Mouse (Mus musculus) gastrocnemius, postnatal 25 days (tissue): ENCODE measurements around the gene Cox10. TPM values are rescaled to one million over a fixed set of nuclear protein-coding genes. Genes with fewer than 3 reads are reported as not detected.

Source experiments
- DNase-seq: peaks from one replicate; pipeline ENCODE4 v3.0.0; 2022
- total RNA-seq, 2 experiments: library from RNA; stranded (reverse); gene quantifications; 1 replicate in 1 of 2; 2 replicates in 1 of 2; pipeline ENCODE4 v1.2.3; 2021

Cox10 gene
- total RNA-seq, 2 experiments from 2014 or later, result 38.0 to 42.0 TPM

- DNase-seq, result no peak
Measured at GRCm38 (mm10) chr11:64000200-64000794, 79.0 kb downstream of the Cox10 start.

GRCm38 (mm10) chr11:63999431-63999830 lies 79.8 kb downstream of the Cox10 start:
- DNase-seq, result no peak

DNA sequence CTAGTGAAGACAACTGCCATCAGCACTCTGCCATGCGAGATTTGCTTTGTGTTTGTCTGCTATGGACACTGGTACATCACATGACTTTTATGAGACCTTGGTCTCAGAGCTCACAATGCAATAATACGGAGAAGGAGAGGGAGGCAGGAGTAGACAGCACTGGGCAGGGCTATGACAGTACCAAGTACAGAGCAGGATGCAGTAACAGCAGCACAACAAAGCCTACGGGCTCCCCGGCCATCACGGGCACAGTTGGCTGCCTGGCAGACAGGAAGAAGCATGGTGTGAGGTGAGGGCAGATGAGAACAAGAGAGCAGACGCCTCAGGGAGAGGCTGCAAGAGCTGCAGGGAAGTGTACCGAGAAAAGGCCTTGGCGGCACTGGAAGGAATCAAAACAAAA lies 87.3 kb downstream of the Cox10 start:
- no peak for DNase-seq

- DNase-seq, result no peak
Measured at GRCm38 (mm10) chr11:63990759-63991158, 88.5 kb downstream of the Cox10 start.

DNA sequence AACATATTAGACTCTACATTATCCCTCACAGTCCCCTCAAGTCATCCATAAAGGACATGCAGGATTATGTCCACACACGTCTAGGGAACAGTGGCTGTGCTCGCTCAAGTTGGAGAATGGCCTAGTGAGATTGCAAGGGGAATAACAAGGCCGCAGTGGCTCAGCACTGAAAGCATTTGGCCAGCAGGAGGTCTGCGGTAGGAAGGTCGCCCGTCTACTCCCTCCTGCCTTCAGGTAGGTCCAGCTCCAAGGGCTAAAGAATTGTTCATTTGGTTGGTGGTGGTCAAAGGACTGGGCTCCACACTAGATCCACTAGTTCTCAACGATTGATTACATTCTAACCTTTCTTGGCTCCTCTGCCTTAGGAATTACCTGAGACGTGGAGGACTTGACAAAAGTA lies 89.0 kb downstream of the Cox10 start:
- no peak for DNase-seq

DNA sequence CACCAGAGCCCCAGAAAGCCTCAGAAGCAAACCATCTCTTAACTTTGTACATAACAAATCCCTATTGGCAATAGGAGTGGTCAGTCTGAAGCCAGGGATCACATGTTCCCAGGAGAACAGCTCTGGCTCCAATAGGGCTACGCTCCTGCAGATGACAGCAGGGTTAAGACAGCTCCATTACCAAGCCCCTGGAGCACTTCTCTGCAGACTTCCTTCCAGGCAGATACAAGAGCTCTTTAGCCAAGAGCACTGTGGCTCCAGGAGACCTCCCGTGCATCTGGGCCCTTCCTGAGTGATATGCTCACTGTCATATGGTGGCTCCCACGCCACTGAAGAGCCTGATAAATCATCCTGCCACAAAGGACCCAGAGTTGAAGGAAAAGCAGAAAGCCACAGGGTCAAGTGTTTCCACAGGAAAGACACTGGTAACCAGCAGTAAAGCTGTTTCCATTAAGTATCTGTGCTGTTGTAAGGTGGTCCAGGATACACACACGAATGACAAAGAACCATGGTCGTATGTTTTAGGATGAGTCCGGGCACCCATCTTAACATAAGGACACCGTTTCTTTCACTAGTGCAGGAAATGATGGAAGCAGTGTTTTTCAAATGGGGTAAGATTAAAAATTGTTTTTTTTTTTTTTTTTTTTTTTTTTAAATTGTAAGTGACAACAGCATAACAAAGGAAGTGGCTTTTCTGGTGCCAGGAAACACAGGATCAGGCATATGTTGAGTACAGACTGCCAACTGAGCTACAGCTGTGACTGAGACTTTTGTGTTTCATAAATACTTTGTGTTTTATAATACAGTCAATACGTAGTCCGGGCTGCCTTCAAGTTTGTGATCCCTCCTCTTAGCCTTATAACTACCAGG lies 90.0 kb downstream of the Cox10 start:
- no peak for DNase-seq

GRCm38 (mm10) chr11:63988031-63988665 lies 91.1 kb downstream of the Cox10 start:
- DNase-seq, result no peak

DNA sequence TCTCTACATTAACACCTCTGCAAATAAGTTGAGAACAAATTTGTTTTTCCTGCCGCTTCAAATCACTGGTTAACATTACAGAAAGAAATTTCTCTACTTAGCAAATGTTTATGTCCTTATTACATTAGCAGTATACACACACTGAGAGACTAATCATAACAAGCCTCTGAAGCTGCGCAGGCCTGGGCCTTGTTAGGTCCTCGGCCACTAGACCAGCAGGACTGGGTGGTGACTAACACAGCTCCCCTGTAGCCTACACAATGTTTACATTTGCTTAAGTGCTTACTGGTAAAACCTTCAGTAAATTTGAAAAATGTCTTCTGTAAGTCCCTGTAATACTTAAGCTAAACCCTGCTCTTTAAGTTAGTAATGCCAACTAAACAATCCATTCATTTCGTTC lies 92.6 kb downstream of the Cox10 start:
- no peak for DNase-seq

DNA sequence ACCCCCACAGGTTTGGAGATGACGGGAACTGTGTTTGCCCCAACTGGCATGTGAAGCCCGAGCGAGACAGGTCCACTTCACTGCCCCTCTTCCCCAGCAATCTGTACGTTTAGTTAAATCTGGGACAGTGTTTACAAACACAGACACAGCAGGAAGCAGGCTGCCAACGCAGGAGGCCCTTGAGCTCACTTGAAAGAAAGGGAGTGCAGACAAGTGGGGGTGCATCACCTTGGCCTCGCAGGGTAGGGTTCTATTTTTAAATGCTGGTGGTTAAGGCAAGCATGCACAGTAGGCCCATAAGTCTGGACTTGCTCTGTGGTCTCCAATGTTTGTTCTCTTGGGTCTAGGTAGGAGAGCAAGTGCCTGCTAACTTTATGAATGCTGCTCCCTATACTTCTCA lies 93.8 kb downstream of the Cox10 start:
- DNase-seq, result no peak

- no peak for DNase-seq
Measured at GRCm38 (mm10) chr11:63984622-63985168, 94.6 kb downstream of the Cox10 start.

DNA sequence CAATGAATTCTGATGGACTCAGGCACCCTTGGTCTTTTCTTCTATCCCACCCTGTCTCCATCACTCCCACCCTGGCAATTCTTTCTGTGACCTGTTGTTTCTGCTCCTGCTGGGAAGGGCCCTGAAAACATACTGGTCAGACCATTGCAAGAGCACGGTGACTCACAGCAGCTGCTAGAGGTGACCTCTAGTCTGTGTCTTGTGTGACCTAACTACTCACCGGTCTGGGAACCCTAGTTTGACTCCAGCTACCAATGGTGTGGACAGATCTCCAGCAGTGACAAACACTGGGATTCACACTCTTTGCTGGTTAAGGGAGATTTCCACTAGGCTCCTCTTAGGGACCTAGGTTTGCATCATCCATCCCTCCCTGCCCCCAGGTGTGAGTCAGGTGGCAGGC lies 101.5 kb downstream of the Cox10 start:
- no peak for DNase-seq

GRCm38 (mm10) chr11:63976775-63977174 lies 102.5 kb downstream of the Cox10 start:
- DNase-seq, result no peak

DNA sequence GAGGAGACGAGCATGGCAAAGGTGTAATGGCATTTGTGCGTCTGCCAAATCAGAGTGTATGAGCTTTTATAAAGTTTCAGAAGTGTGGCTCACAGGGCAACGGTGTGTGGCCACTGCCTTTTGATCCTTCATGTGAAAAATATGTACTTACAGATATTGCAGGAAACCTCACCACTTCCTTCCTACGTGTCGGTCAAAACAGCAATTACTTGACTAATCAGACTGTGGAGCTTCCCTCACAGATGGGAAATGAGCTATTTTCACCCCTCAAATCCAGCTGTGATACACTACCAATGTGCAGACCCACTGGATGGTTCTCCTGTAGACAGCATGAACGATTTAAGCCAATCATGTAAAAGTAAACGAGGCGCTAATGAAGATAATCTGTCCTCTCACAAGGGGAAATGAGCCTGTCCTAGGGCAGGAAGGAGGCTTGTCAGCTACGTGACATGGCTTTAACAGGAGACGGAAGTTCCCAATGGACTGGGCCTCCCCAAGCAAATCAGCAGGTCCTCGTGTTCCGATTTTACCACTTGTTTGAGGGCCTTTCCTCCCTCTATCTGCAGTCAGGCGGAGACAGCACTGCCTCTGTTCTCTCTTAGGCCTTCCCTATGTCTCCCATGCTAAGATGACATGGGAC lies 103.9 kb downstream of the Cox10 start:
- no peak for DNase-seq

GRCm38 (mm10) chr11:63973973-63974372 lies 105.3 kb downstream of the Cox10 start:
- DNase-seq, result no peak

DNA sequence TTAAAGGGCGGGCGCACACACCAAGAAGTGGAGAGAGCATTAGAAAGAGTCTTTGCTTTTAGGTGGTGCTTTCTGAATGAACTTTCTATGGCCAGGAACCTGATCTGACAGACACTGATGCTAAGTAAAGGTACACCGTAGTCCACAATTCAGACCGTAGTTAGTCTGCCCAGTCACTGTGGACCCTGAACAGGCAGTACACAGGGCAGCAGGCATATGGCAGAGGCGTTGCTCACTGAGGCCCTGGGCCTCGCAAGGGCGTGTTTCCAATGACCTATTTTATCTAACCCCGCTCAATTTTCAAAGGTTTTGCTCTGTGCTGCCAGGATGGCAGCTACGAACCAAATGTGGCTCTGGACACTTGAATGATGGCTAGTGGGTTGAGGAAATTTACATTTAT lies 107.8 kb downstream of the Cox10 start:
- no peak for DNase-seq

- no peak for DNase-seq
Measured at GRCm38 (mm10) chr11:63970818-63971217, 108.5 kb downstream of the Cox10 start.

DNA sequence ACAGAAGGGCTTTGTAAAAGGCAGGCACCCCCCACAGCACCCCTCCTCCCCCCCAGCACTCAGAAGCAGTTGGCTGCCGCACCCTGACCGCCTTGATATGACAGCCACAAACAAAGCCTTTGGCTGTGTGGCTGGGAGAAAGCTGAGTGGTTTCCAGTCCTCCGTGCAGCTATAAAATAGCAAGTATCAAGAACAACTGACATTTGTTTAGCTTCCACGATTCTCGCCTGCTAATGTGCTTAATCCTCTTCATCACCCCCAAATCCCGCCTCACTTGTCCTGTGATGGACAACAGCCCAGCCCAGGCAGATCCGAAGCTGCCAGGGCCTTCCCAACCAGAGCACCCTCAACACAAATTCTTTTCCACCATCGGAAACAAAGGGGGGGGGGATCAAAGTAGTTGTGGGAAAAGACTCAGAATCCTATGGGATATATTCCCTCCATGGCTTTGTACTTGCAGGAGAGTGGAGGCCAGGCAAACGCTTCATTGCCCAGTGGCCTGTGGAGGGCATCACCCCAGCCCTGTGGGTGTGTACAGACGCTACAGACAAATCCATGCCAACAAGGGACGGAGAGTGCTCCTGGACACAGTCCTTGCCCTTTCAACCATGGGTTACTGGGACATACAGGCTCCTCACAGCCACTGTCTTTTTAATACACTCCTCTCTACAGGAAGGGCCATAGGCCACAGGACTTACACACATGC lies 109.9 kb downstream of the Cox10 start:
- no peak for DNase-seq

- no peak for DNase-seq
Measured at GRCm38 (mm10) chr11:63968388-63969035, 110.8 kb downstream of the Cox10 start.

- DNase-seq, result no peak
Measured at GRCm38 (mm10) chr11:63967641-63968387, 111.5 kb downstream of the Cox10 start.

DNA sequence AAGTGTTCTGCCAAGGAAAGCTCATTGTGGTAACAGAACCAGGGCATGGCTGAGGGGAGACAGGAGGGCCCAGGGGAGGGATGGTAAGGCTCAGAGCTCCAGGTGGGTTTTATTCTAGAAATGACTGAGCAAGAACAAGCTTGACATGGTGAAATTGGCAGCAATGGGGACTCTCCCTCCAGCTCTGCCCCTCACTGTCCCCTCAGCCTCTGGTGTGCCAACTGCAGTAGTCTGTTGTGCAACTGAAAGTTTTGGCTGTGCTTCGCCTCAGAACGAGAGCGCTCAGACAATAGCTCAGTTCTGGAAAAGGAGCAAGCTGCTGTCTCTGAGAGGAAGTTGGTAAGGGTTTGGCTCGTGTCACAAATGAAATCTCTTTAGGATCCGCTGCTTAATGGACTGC lies 113.8 kb downstream of the Cox10 start:
- DNase-seq, result no peak

DNA sequence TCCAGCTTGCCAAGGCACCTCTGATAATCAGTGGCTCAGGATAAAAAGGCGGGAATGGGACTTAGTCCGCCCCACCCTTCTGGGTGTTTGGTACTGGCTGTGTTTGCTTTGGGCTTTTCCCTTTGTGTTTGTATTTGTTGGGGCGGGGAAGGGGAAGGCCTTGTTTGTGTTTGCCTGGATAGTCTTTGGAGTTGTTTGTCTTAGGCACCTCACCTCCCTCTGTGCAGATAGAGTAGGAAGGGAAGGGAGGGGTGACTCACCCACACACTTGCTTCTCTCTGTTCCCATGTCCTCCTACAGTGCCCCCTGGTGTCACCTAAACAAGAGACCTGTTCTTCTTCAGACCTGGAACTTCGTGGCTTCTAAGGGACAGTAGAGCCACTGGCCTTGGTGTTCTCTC lies 122.1 kb downstream of the Cox10 start:
- no peak for DNase-seq
